In the genomic region with DNA sequence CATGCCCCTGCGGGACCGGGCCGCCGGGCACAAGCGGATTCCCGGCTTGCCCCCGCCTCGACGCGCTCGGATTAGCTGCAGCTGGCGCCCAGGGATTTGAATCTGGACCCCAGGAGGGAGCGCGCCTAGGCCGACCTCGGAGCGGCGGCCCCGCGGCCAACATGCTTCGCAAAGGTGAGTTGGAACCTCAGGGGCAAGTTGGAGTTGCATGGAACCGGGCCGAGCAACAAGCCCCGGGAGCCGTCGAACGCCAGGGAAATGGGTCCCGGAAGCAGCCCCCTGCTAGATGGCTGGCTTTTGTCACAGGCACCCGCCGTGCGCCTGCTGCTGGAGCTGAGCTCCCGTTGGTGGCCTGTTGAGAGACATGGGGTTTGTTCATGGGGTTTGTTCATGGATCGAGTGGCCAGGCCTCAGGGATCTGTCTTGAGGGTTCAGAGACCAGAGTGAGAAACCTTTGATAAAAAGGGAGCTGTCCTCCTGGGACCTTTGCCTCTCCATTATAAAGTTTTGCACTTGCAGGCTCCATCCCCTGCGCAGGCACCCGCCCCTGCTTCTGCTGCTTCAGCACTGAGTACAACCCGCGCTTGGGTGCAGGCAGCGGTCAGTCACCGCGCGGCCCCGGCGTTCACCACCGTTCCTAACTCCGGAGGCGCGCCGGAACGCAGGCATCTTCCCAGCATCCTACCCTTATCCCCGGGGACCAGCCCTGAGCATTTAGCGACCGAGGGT, we compare ENCODE assay signal across 9 mouse cellular contexts. TPM values are rescaled to one million over a fixed set of nuclear protein-coding genes. Genes with fewer than 3 reads are reported as not detected.
DNase-seq lines count a peak whose midpoint lies in the region; ATAC-seq and TF ChIP-seq lines count a peak whose summit lies in the region.
"Had no signal": no experiment of that assay in that cellular context is flagged by ENCODE, and none has a peak within 500 bp of the region (broad histone marks: within the 10 kb centered on the region; RNA-seq: fewer than 3 reads in every experiment).

No protein-coding gene starts in this region.

- no peak overlapping the region for H3K9ac ChIP-seq in CH12.LX (ENCODE audit: insufficient read depth, low read depth)
- H3K9ac ChIP-seq in hindbrain, embryonic 16.5 days (ENCODE audit: low read depth, low read length), result peak overlapping the region; percentile 68

- under 1% methylated on average over 52 of the region's 52 CpGs for WGBS in hindbrain, embryonic 16.5 days

- peak overlapping the region; percentile 89 for H3K4me2 ChIP-seq in CH12.LX (ENCODE audit: insufficient read depth, low read depth, poor library complexity, severe bottlenecking)
- H3K4me2 ChIP-seq in hindbrain, embryonic 16.5 days (ENCODE audit: low read length), result peak overlapping the region; percentile 72

- no peak for TF ChIP-seq POLR2A in CH12.LX (IDR thresholded peaks at IDR 0.05; ENCODE audit: low read depth, low read length)
- no peak for TF ChIP-seq POLR2A in embryonic fibroblast, embryonic 13.5 days (IDR thresholded peaks at IDR 0.05; ENCODE audit: low read depth, low read length)

- no peak overlapping the region for H3K27ac ChIP-seq in CH12.LX (ENCODE audit: insufficient read depth, low read depth)
- H3K27ac ChIP-seq in embryonic fibroblast, embryonic 13.5 days (ENCODE audit: insufficient read depth, low read length), result no peak overlapping the region
- peak overlapping the region; percentile 32; the same call in 1 of the 2 replicates for H3K27ac ChIP-seq in hindbrain, embryonic 16.5 days (ENCODE audit: low read depth, low read length)

- TF ChIP-seq CTCF in CH12.LX (conservative IDR thresholded peaks at IDR 0.05 in 1 of 2, IDR thresholded peaks at IDR 0.05 in 1 of 2; ENCODE audit: low read depth in 2 of 2, low read length in 2 of 2), result no peak
- TF ChIP-seq CTCF in embryonic fibroblast, embryonic 13.5 days (IDR thresholded peaks at IDR 0.05; ENCODE audit: borderline replicate concordance, insufficient read depth, low read length), result no peak

- dilution Hi-C loops in CH12.LX (cut with MboI; ENCODE audit: extremely low pct_ligation_motif_present, extremely low pct_unique_long_range_greater_than_20kb, low sequenced_read_pairs), result no loop called here

- peak overlapping the region in 1 of 3 experiments; percentile 57 for H3K4me3 ChIP-seq in CH12.LX (replicated peaks in 1 of 3; ENCODE audit: low read depth in 2 of 3, low read length in 2 of 3, poor library complexity in 1 of 3)
- H3K4me3 ChIP-seq in embryonic fibroblast, embryonic 13.5 days (ENCODE audit: insufficient read depth, low read length), result peak overlapping the region; percentile 51
- H3K4me3 ChIP-seq in hindbrain, embryonic 16.5 days (ENCODE audit: low read length), result peak overlapping the region; percentile 60

- no peak for TF ChIP-seq RAD21 in CH12.LX (IDR thresholded peaks at IDR 0.05; ENCODE audit: low read depth, low read length)

- ATAC-seq in hindbrain, embryonic 16.5 days, result no peak

- H3K4me1 ChIP-seq in CH12.LX (ENCODE audit: control insufficient read depth in 1 of 2, insufficient read depth in 2 of 2), result peaks cover 21 to 44% of the 10 kb centered on the region in 2 experiments
- H3K4me1 ChIP-seq in embryonic fibroblast, embryonic 13.5 days (ENCODE audit: control insufficient read depth, insufficient read depth, low read length), result no peaks in the 10 kb centered on the region
- peaks cover 37% of the 10 kb centered on the region for H3K4me1 ChIP-seq in hindbrain, embryonic 16.5 days (ENCODE audit: control insufficient read depth, insufficient read depth, low read depth, low read length)

- H3K79me2 ChIP-seq in CH12.LX (replicated peaks; ENCODE audit: control insufficient read depth, extremely low read depth, insufficient read depth, poor library complexity, severe bottlenecking), result peaks cover 9% of the 10 kb centered on the region; the same call in 1 of the 2 replicates

- H3K36me3 ChIP-seq in CH12.LX (replicated peaks in 1 of 2; ENCODE audit: control insufficient read depth in 1 of 2, insufficient read depth in 1 of 2, low read length in 1 of 2), result no peaks in the 10 kb centered on the region
- no peaks in the 10 kb centered on the region for H3K36me3 ChIP-seq in hindbrain, embryonic 16.5 days (ENCODE audit: control insufficient read depth, insufficient read depth, low read length)
- H3K36me3 ChIP-seq: G1E had no signal

- peaks cover 8% of the 10 kb centered on the region for H3K9me3 ChIP-seq in CH12.LX (replicated peaks; ENCODE audit: low read length)
- H3K9me3 ChIP-seq in hindbrain, embryonic 16.5 days (ENCODE audit: control insufficient read depth, low read length), result no peaks in the 10 kb centered on the region

- in situ Hi-C loops in CH12.LX (cut with MboI; ENCODE audit: low pct_ligation_motif_present, low pct_unique_long_range_greater_than_20kb, low sequenced_read_pairs), result loop anchor here (5.0 kb wide), 2 partner anchors 33 to 93 kb away; no protein-coding TSS in a partner anchor

- peaks cover 62% of the 10 kb centered on the region for H3K27me3 ChIP-seq in CH12.LX (replicated peaks)
- peaks cover 11% of the 10 kb centered on the region for H3K27me3 ChIP-seq in hindbrain, embryonic 16.5 days (replicated peaks; ENCODE audit: control insufficient read depth, insufficient read depth, low read length)

- peak; percentile 72 for DNase-seq in cerebellum, adult 9-11 months
- no peak for DNase-seq in cerebellum, adult 11 months
- DNase-seq in CH12.LX (ENCODE audit: extremely low read depth), result no peak
- DNase-seq in mesoderm, embryonic 11.5 days (ENCODE audit: low read depth, low spot score), result peak; percentile 20
- peak; percentile 76 for DNase-seq in thymus, postnatal 4 days
- no peak for DNase-seq in left cerebral cortex, adult 18-20 months (ENCODE audit: low spot score in 2 of 2)

- no peak for TF ChIP-seq EP300 in CH12.LX (IDR thresholded peaks at IDR 0.05; ENCODE audit: low read length)

TF ChIP-seq in CH12.LX, 34 proteins besides CTCF, POLR2A, EP300 and RAD21:
- TF ChIP-seq TCF12 (IDR thresholded peaks at IDR 0.05; ENCODE audit: low read depth, low read length) (no peak), UBTF (IDR thresholded peaks at IDR 0.05; ENCODE audit: low read depth, low read length) (peak; percentile 1; the same call in 1 of the 2 replicates)

RNA-seq across cellular contexts. Expression of a gene that starts 0.7 kb away (rescaled TPM):
- total RNA-seq in CH12.LX (2012; rRNA removed) (0.04 TPM in 2 replicates), CH12.LX (2014; rRNA removed) (0.08 TPM in 1 of 2 replicates, not detected in the other)
- 0.09 and 0.11 TPM in 2 replicates for polyA plus RNA-seq in CH12.LX (2012; ENCODE audit: insufficient read length, low read depth)
- 2.1 and 2.7 TPM in 2 replicates for polyA plus RNA-seq in embryonic fibroblast, embryonic 13.5 days (2011; ENCODE audit: insufficient read length, low read depth, missing spikeins)
- polyA plus RNA-seq in hindbrain, embryonic 16.5 days (2015; fragmentation: Nextera tagmentation; extraction: Ambion mirVana), result 10.6 and 10.7 TPM in 2 replicates
- total RNA-seq in left cerebral cortex, adult 18-20 months (2021), result 10 to 100 TPM; 86.2 to 91.0 TPM
- total RNA-seq: G1E had no signal
- polyA plus RNA-seq: G1E had no signal

RNA-seq across cellular contexts. Expression of a gene that starts 3.2 kb away (rescaled TPM):
- total RNA-seq in CH12.LX (2012; rRNA removed), result 47.7 and 50.6 TPM in 2 replicates
- 56.4 and 57.0 TPM in 2 replicates for total RNA-seq in CH12.LX (2014; rRNA removed)
- polyA plus RNA-seq in CH12.LX (2012; ENCODE audit: insufficient read length, low read depth), result 50.9 and 54.7 TPM in 2 replicates
- polyA plus RNA-seq in embryonic fibroblast, embryonic 13.5 days (2011; ENCODE audit: insufficient read length, low read depth, missing spikeins), result 15.7 and 18.7 TPM in 2 replicates
- 15.4 and 15.7 TPM in 2 replicates for polyA plus RNA-seq in hindbrain, embryonic 16.5 days (2015; fragmentation: Nextera tagmentation; extraction: Ambion mirVana)
- total RNA-seq in left cerebral cortex, adult 18-20 months (2021), result 10 to 100 TPM; 28.5 to 32.1 TPM

RNA-seq across cellular contexts. Expression of a gene that starts 15.7 kb away (rescaled TPM):
- total RNA-seq in CH12.LX (2012; rRNA removed) (20.7 and 28.4 TPM in 2 replicates), CH12.LX (2014; rRNA removed) (68.4 and 86.9 TPM in 2 replicates)
- 28.6 and 32.1 TPM in 2 replicates for polyA plus RNA-seq in CH12.LX (2012; ENCODE audit: insufficient read length, low read depth)
- polyA plus RNA-seq in embryonic fibroblast, embryonic 13.5 days (2011; ENCODE audit: insufficient read length, low read depth, missing spikeins), result 20.4 and 28.9 TPM in 2 replicates
- polyA plus RNA-seq in hindbrain, embryonic 16.5 days (2015; fragmentation: Nextera tagmentation; extraction: Ambion mirVana), result 14.4 and 14.5 TPM in 2 replicates
- 10 to 100 TPM in 1 of 2 experiments, 1 to 10 TPM in 1; 9.2 to 12.0 TPM for total RNA-seq in left cerebral cortex, adult 18-20 months (2021)

RNA-seq across cellular contexts. Expression of a gene that starts 25.0 kb away (rescaled TPM):
- total RNA-seq in CH12.LX (2012; rRNA removed), result 6.4 and 9.6 TPM in 2 replicates
- 2.8 and 2.9 TPM in 2 replicates for total RNA-seq in CH12.LX (2014; rRNA removed)
- polyA plus RNA-seq in CH12.LX (2012; ENCODE audit: insufficient read length, low read depth), result 4.3 and 5.7 TPM in 2 replicates
- 20.7 and 29.3 TPM in 2 replicates for polyA plus RNA-seq in embryonic fibroblast, embryonic 13.5 days (2011; ENCODE audit: insufficient read length, low read depth, missing spikeins)
- polyA plus RNA-seq in hindbrain, embryonic 16.5 days (2015; fragmentation: Nextera tagmentation; extraction: Ambion mirVana), result 1.9 and 2.2 TPM in 2 replicates
- 1 to 10 TPM; 3.8 to 5.0 TPM for total RNA-seq in left cerebral cortex, adult 18-20 months (2021)

Comparison
In these comparisons a context has a peak if more than half of its experiments do, and no peak if none do; other contexts are left out.
1. DNase-seq: peak in cerebellum, adult 9-11 months (single experiment), mesoderm, embryonic 11.5 days (single experiment) and thymus, postnatal 4 days (single experiment); none in cerebellum, adult 11 months (single experiment), CH12.LX (single experiment) and left cerebral cortex, adult 18-20 months (0 of 2).